Mouse (Mus musculus): ENCODE measurements around the gene Akap9.
"Not testable (repeated sequence)": the region's sequence is repeated elsewhere in the genome, so short reads cannot be mapped to it uniquely, and the experiment has no call there.

The Akap9 gene

DNA sequence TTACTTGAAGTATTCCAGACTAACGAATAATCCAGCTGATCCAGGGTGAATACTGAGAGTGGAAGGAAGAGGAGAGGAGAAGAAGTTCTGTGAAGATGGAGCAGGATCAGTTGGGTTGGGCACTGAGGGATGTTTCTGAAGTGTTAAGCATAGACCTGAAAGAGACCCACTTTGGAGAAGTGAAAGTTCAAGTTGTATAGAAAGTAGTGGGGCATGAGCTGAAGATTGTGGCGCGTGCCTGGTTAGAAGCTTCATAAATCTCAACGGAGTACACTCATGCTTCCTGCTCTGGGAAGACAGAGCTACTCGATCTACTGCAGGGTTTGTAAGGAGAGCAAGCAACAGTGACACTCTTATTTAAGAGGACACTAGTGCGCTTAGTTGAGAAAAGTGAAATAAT is 41.3 kb downstream of the Akap9 start:
- CTCF ChIA-PET, result no interaction called here

DNA sequence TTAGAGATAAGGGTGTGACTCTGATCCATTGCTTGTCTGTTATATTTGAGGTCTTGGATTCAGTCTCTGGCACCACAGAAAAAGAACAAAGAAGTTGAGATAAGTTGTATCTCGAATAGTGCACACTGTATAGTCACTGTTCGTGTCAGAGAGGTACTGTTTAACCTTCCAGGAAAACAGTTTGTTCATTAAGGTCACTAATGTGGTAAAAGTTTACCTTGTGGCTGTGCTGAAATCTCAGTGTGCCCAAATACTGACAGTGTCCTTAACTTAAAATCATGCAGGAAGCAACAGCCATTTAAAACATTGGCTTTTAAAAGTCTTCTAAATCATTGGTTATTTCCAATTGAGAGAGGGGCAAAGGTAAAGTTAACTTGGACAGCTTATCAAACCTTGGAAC is 43.1 kb downstream of the Akap9 start:
- CTCF ChIA-PET, result no interaction called here

DNA sequence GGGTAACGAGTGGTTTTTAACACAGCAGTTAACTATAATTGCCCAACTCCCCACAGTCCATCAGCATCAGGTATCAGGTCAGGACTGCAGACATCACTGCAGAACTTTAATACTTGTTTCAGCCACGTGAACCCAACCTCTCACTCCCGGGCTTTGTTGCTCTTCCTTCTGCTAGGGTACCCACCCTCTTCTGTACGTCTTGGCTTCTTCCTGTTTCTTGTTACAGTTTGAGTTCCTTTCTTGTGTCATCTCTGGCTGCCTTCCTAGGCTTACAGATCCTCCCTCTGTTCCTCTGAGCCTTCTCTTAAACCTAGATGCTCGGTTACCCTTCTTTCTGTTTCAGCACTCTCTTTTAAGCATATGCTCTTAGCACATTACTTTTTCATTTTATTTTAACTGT is 45.9 kb downstream of the Akap9 start:
- CTCF ChIA-PET, result no interaction called here

DNA sequence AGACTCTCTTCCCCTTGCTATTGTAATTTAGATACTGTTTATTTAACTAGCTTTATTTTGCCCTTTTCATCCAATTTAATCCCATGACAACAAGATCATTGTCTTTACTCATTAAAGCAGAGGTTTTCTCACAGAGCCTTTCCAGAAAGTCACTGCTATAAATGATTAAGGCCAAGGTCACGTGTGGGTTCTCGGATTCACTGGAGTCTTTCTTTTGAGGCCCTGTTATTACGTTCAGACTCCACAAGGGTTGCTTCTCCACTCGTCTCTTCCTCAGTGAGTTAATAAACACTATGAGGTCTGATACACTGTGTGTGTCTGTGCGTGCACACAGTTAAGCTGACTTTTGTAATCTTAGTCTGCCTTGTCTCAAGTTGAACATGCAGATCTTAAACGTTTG is 47.0 kb downstream of the Akap9 start:
- CTCF ChIA-PET, result no interaction called here

DNA sequence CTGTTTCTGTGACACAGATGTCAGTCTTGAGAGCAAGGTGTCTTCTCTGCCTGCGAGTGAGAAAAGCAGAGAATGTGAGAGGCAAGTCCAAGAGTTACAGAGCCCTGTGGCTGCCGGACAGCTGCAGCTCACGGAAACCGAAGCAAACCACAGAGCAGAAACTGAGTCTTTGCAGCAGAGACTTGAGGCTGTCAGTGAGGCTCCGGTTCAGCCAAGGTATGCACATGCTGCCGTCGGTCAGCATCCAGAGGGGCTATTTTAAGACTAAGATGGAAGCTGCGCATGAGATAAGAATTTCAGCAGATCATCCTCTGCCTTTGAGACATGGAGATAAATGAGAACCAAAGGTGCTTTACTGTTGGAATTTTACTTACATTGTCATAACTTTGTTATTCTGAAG is 48.3 kb downstream of the Akap9 start:
- CTCF ChIA-PET, result no interaction called here

DNA sequence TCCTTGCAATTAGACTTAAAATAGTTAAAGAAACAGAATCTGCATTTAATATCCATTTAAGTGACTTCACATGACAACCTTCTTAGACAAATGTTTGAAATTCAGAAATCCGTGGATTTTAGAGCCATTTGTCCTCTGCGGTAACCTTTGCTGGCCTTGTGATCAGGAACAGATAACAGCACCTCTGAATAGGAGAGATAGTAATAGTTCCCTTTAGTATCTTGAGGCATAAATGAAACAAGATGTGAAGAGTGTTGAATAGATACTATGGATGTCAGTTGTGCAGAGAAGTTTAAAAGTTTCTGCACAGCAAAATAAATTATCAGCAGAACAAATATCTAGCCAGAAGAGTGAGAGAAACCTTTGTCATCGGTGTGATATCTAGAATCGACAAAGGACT is 50.0 kb downstream of the Akap9 start:
- CTCF ChIA-PET, result no interaction called here

DNA sequence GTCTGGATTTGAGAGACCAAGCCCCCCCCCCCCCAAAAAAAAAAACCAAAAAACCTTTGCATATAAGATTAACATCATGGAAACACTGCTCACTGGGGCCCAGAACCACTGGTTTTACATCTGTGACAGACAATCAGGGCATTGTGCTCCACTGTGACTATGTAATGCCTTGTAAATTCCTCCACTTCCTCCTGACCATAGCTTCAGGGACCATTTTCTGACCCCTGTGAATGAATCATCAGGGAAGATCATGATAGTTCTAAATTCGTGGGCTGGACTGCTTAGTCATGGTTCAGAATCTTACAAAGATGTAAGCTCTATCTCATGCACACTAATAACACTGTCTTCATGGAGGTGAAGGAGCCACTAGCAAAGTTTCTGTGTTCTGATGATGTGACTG is 61.8 kb downstream of the Akap9 start:
- CTCF ChIA-PET, result no interaction called here

DNA sequence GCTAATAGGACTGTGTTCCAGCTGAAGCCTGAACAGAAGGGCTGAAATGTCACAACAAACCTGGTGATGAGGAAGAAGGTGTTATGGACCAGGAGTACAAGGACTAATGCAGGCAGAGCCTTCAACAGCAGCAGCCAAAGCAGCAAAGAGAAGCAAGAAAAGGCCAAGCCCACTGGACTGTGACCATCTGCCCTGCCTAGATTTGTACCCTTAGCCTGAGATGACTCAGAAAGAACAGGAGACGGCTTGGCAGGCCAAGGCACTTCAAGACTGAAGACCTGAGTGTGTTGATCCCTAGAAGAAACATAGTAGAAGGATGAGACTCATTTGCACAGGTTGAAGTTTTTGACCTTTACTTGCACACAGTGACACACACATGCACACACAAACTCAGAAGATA is 62.6 kb downstream of the Akap9 start:
- CTCF ChIA-PET, result no interaction called here

DNA sequence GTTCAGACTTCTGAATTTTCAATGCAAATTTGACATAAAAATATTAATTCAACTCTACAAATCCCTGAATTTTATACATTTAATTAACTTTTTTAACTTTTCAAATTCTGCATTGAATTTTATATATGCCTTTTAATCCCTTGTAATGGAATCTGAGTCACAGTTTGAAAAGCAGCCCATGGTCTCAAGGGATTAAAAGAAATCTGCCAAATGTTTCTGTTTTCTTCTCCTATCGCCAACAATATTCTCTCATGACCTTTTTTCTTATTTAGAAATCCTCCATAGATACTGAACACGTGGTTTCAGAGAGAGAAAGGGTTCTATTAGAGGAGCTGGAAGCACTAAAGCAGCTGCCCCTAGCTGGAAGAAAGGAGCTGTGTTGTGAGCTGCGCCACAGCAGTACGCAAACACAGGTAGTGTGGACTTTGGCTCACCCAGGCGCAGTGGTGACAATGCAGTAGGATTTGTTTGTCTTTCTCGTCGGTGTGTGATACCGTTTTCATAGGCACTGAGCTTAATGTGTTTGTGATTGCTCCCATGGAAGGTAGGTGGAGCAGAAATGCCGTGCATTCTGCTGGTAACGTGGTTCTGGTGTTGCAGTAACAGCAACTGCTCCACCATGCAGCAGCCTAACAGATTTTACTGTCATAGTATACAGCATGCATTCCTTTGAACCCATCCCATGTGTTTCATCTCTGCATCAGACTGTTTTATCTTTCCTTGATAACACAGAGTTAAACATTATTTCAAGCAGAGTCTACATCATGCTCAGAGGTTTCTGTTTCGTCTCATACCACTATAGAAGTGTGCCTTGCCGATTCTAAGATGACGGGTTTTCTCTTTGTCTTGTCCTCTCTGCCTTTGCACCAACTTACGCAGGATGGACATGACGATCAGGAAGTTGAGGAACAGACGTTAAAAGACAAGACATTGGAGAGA is 76.9 kb downstream of the Akap9 start:
- CTCF ChIA-PET, result no interaction called here

DNA sequence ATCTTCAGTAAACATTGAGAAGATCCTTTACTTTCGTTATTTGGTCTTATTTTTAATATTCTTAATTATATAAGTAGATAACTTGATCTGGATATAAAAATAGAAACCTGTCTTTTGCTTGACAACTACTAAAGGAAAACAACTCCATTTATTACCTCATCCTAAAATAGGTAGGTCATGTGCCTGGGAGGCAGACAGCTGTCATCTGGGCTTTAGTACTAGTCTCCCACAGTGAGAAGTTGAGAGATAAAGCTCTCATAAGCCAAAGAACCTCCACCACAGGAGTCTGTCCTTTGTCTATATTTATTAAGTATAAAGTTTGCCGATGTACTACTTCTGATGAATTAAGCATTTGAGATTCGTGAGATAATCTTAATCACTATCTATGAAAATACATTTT is 78.8 kb downstream of the Akap9 start:
- CTCF ChIA-PET, result no interaction called here

DNA sequence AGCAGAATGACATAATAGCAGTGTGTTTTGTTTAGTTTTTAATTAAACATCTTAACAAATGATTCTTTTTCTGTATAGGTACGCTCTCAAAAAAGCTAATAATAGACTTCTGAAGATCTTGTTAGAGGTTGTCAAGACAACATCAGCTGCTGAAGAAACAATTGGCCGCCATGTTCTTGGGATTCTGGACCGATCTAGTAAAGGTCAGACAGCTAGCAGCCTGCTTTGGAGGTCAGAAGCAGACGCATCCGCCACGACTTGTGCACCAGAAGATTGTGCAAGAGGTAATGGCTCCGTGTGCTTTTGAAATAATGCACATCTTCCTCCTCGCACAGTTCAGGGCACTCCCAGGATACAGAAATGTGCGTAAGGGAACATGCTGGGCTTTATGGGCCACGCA is 80.4 kb downstream of the Akap9 start:
- CTCF ChIA-PET, result no interaction called here

DNA sequence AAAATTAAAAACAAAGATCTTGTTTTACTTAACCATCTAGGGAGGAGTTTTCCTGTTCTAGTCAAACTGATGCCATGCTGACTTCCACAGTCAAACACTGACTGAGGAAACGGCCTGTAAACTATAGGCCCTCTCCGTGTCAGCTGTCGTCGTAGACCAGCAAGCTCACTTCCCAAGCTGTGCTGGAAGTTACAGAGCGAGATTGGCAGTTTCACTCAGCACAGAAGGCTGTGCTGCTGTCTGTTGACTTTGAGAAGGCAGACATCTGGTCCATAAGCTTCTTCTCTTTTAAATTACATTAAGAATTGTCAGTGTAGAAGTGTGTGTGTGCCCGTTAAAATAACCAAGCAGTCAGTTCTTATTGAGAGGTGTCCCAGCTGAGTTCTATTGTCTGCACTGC is 81.7 kb downstream of the Akap9 start:
- CTCF ChIA-PET, result no interaction called here

DNA sequence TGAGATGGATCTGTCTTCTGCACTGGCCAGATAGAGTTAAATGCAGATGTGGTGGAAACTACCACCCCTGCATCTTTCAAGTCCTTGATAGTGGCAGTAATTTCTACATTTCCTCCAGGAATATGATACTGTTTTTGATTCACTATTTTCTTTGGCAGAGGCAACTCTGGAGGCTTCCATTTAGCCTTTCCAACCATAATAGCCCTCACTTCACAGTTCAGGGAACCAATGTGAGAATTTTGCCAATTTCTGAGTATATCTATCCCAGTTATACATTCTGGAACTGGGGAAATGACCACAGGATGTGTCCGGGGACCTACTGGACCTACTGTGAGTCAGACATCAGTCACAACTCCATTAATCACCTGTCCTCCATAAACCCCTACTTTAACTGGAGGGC is 89.8 kb downstream of the Akap9 start:
- CTCF ChIA-PET, result not testable (repeated sequence)

DNA sequence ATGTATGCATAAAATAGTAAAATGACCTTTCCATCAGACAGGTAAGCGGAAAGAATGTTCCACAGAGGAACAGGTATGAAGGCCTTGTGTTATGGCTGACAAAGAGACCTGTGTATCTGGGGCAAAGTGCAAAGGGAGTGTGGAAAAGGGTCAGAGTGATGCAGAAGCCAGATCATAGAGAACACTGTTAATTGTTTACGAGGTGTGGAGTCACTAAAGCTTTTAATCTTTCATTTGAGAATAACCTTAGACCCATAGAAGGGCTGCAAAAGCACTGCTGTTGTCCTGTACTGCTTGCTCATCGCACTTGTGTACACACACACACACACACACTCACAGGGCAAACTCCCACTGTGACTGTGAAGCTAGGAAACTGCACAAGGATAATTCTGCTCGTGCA is 91.5 kb downstream of the Akap9 start:
- CTCF ChIA-PET, result no interaction called here

DNA sequence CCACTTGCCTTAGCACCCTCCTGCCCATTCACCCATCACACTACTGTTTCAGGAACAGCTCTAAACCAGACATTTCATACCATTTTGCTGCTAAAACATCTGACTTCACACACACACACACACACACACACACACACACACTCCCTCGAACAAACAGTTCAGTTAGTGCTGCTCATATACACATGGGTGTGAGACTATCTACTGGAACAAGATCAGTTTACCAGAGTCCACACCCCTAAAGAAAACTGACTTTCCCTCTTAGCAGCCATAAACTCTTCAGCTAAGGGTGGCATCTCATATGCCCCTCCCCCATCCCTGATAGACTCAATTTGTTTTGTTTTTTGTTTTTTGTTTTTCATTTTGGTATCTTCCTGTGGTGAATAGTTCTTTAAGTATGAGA is 92.2 kb downstream of the Akap9 start:
- CTCF ChIA-PET, result no interaction called here

DNA sequence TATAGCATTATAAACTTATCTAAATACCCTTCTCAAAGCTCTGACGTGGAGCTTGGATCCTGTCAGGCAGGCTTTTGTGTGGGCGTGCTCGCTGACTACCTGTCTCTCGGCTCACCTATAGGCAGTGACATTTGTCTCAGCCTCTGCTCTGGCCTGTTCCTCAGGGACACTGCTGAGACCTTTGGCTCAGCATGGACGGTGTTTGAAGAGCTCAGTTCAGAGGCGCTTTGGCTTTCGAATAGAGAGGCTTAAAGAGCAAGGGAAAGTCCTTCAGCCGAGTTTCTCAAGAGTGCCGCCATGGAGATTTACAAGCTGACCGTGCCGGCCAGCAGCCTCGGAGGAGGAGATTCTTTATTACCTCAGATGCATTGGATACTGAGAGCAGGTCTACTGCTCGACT is 95.3 kb downstream of the Akap9 start:
- CTCF ChIA-PET, result no interaction called here

DNA sequence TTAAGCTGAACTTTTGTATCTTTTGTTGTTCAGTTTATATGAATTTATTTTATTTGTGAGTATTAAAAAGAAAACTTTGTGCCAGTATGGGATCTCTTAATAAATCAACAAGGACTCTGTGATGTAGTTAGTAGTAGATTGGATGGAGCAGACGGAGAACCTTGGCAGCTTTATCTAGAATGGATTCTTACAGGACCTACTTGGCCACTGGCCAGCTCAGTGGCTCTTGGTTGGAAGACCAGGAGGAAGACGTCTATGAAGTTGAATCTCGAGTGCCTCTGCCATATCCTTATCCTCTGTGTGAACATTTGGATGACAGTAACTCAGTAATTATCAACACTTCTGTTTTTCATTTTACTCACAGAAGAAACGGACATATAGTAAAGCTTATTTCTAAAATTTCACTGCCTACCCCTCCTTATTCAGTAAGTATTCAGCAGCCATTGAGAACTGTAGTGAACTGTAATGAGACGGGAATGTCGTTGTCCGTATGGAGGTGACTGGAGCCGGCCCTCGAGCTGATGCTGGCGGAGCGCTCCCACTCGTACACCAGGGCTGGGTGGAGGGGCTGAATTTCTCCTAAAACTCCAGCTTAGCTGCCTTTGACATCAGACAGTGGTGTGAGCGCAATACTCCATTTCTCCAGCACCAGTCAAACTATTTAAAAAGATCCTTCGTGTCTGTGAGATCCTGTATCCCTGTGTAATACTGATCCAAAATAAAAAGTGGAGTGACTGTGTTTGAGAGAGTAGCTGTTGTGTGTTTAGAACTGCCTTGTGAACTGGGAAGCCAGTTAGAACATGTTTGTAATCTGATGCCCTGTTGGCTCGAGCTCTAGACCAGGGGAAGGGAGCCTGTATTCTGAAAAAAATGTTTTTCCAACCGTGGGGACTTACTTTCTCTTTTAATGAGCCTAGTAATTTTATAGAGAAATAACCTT is 96.2 kb downstream of the Akap9 start:
- CTCF ChIA-PET, result no interaction called here

DNA sequence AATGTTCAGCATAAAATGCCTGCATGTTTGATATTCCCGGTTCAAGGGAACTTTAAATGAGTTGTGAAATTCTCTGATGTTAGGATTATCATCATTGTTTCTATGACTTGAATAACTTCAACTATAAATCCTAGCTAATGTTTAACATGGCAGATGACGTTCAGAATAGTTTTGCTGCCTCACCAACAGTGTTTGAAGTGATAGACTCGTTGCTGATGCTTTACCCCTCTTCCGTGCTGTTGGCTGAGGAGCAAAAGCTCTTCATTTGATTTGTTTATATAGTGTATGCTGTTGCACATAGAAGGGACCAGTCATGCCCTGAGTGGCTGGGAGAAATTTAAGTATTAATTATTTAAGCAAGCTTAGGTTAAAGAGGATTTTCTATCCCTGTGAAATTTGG is 96.9 kb downstream of the Akap9 start:
- CTCF ChIA-PET, result no interaction called here

DNA sequence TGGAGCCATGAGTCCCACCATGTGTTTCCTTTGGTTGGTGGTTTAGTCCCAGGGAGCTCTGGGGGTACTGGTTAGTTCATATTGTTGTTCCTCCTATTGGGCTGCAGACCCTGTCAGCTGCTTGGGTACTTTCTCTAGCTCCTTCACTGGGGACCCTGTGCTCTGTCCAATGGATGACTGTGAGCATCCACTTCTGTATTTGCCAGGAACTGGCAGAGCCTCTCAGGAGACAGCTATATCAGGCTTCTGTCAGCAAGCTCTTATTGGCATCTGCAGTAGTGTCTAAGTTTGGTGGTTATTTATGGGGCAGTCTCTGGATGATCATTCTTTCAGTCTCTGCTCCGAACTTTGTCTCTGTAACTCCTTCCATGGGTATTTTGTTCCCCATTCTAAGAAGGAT is 98.5 kb downstream of the Akap9 start:
- CTCF ChIA-PET, result not testable (repeated sequence)

DNA sequence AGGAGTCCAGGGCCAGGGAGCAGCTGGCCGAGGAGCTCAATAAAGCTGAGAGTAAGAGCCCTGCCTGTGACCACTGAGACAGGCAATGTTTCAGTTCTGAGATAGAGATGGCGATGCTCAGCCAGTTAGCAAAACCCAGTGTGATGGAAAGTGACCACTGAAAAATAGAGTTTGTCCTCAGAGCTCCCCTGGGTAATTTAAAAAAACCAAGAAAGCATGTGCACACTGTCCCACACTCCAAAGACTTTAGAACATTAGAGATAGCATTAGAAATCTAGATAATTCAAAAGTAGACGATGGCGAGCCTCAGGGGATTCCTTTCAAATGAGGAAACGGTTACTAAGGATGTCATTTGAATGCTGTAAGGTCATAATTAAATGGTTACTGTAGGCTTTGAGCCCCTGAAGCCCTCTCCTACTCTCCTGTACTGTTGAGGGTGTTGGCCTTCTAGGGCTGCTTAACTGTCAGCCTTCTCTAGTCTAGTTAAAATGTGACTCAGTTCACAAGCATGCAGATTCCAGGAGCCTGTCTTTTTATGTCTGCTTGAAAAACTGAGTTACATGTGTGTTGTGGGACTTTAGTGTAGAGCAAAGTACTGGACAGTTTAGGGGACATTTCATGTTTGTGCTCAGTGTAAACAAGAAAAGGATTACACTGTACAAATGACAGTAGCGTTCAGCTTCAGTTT is 100.8 kb downstream of the Akap9 start:
- CTCF ChIA-PET, result interaction anchor here (0.6 kb wide), 1 partner anchor 54 kb away, joined by 3 read pairs; no protein-coding TSS in a partner anchor

DNA sequence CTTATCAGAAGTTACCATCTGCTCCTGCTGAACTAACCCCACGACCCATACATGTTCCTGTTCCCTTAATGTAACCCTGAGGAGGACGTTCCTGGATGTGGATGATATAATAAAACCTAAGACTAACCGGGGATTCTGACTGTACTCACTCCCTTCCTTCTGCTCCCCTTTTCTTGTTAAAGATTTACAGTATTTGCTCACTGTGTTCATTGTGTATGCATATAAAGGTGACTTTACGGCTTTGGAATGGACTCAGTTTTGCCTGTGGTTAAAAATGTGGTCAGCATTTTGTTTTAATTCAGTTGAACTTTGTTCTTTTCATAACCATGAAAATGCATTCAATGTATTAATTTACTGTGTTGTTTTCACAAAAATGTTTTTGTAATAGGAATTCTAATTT is 104.0 kb downstream of the Akap9 start:
- CTCF ChIA-PET, result no interaction called here

DNA sequence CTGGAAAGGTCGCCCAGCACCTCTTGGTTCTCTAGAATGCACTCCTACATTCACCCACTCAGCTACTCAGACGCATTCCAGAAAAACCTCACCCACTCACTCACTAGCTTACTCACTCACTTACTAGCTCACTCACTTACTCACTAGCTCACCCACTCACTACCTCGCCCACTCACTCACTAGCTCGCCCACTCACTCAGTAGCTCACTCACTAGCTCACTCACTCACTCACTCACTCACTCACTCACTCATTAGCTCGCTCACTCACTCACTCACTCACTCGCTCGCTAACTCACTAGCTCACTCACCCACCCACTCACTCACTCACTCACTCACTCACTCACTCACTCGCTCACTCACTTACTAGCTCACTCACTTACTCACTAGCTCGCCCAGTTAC is 108.8 kb downstream of the Akap9 start:
- CTCF ChIA-PET, result no interaction called here

DNA sequence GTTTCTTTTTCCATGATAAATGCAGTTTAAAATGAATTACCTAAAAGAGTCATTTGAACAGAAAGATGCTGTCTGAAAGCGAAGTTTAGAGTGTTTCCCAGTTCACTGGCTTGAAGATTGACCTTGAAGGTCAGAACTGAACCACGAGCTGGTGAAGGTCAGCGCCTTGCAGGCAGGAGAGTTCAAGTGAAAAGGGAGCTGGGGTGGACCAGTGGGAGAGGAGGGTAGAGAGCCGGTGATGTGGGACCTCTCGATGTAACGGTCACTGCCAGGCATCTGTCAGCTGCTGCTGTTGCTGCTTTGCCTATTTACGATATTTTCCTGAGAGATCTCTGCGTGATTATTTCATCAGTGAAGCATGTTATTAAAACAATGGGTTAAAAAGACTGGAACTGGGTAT is 111.5 kb downstream of the Akap9 start:
- CTCF ChIA-PET, result no interaction called here
